Mouse (Mus musculus) midbrain, embryonic 13.5 days (tissue): ENCODE measurements around the gene Gstp2. TPM values are rescaled to one million over a fixed set of nuclear protein-coding genes. Genes with fewer than 3 reads are reported as not detected.
"Not testable (repeated sequence)": the region's sequence is repeated elsewhere in the genome, so short reads cannot be mapped to it uniquely, and the experiment has no call there.

Experiments used
- ATAC-seq: fragments of 200-750 bp; cut with Nextera tagmentation; 2 replicates; pipeline ENCODE4 v1.8.0; 2017; ENCODE audit warnings: mild to moderate bottlenecking, moderate TSS enrichment, moderate library complexity
- H3K27ac ChIP-seq: fragments of 300-500 bp; sonication (generic); 2 replicates; pipeline ENCODE4 v1.5.1; 2015; ENCODE audit warnings: inconsistent platforms, mild to moderate bottlenecking, moderate library complexity
- H3K27me3 ChIP-seq: fragments of 300-500 bp; sonication (generic); 2 replicates; pipeline ENCODE4 v1.6.1; 2015; ENCODE audit warnings: mild to moderate bottlenecking, inconsistent platforms
- H3K36me3 ChIP-seq: fragments of 300-500 bp; sonication (generic); 2 replicates; pipeline ENCODE4 v1.6.1; 2015; ENCODE audit warnings: mild to moderate bottlenecking, inconsistent platforms
- H3K4me1 ChIP-seq: fragments of 300-500 bp; sonication (generic); replicated peaks from 2 replicates; pipeline ENCODE4 v1.6.1; 2015; ENCODE audit warnings: inconsistent platforms
- H3K4me2 ChIP-seq: fragments of 300-500 bp; sonication (generic); replicated peaks from 2 replicates; pipeline ENCODE4 v1.6.1; 2015; ENCODE audit warnings: moderate library complexity, mild to moderate bottlenecking, inconsistent platforms
- H3K4me3 ChIP-seq: fragments of 300-500 bp; sonication (generic); replicated peaks from 2 replicates; pipeline ENCODE4 v1.5.1; 2015; ENCODE audit warnings: mild to moderate bottlenecking, inconsistent platforms
- H3K9ac ChIP-seq: fragments of 300-500 bp; sonication (generic); replicated peaks from 2 replicates; pipeline ENCODE4 v1.6.1; 2015; ENCODE audit warnings: mild to moderate bottlenecking, inconsistent platforms
- H3K9me3 ChIP-seq: fragments of 300-500 bp; sonication (generic); 2 replicates; pipeline ENCODE4 v1.6.1; 2016; ENCODE audit warnings: mild to moderate bottlenecking, inconsistent platforms
- WGBS: fragments of 180-500 bp; shearing (Covaris S2); methylation state at CpG from one replicate; pipeline ENCODE4 v1.1.7; 2015; 5-methylcytosine and 5-hydroxymethylcytosine counted together
- polyA plus RNA-seq: library from polyadenylated mRNA; unstranded; fragments of >200 nt; fragmentation: Nextera tagmentation; extraction: Ambion mirVana; gene quantifications from 2 replicates; pipeline ENCODE4 v1.2.1, GENCODE M21; 2015

Gstp2 gene
- polyA plus RNA-seq, 1 experiment from 2014 or later: 3.9 TPM

DNA sequence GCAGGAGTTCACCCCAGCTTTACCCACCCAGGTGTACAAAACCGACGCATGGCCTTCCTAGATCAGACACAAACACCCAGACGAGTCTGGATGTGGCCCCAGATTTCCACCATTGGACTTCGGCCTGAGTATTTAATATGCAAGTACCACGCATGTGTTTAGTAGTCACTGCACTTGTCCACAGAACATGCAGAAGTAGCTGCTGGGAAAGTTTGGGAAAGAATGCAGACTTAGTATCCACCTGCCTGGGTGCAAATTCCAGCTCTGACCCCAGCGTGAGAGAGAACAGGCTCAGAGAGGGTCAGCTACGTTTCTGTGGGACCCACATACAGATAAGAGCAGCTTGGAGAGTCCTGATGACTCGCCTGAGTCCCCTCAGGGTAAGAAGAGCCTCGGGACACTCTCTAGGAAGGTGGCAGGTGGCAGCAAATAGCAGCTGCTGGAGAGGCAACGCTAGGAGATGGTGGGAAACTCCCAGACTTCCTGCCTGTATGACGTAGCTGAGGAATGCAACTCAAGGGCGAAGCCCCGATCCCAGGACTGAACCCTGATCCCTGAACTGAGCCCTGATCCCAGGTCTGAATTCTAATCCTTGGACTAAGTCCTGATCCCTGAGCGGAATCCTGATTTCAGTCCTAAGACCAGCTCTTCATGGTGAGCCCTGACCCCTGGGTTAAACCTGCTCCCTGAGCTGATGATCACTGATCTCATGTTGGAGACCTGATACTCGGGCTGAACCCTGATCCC, 10.3 kb upstream of the Gstp2 start:
- H3K9ac ChIP-seq: no peak overlapping the region
- H3K9me3 ChIP-seq: no peaks in the 10 kb centered on the region
- H3K36me3 ChIP-seq: no peaks in the 10 kb centered on the region
- no peak overlapping the region for H3K4me2 ChIP-seq
- 71% methylated on average over 15 of the region's 15 CpGs for WGBS
- no peaks in the 10 kb centered on the region for H3K4me1 ChIP-seq
- no peak overlapping the region for H3K4me3 ChIP-seq
- H3K27me3 ChIP-seq: no peaks in the 10 kb centered on the region
- no peak overlapping the region for H3K27ac ChIP-seq
- no peak for ATAC-seq

DNA sequence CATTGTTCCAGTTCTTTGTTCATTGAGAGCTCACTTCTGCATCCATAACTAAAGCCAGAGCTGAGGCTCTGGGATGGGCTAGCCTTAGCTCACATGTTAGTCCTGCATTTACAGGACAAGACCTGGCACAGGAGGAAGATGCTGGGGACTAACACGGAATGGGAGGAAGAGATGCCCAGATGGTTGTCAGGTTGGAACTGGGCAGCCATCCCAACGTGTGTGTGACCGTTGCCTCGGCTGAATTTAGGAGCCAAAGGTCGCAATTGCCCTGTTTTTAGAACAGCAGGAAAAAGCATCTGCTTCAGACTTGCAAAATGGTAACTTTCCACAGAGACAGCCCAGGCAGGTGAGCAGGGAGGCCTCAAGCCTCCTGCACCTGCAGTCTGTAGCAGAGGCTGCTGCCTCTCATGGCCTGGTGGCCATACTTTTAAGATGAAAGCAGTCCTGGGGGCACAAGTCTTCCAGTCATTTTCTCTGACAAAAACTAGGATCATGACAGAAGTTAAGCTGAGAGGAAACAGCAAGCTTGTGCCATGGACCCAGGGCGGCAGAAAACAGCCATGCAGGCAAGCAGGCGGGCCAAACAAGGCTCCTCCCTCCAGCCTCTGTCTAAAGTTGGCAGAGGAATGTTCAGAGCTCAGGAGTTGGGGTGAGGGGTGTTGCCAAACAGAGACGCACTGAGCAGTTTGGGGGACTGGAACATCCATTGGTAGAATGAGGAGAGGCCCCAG, 9.6 kb upstream of the Gstp2 start:
- H3K36me3 ChIP-seq: no peaks in the 10 kb centered on the region
- WGBS: 66% methylated on average over 8 of the region's 8 CpGs
- H3K4me1 ChIP-seq: no peaks in the 10 kb centered on the region
- no peaks in the 10 kb centered on the region for H3K27me3 ChIP-seq
- no peak for ATAC-seq
- H3K9ac ChIP-seq: no peak overlapping the region
- no peak overlapping the region for H3K4me2 ChIP-seq
- H3K4me3 ChIP-seq: no peak overlapping the region
- no peak overlapping the region for H3K27ac ChIP-seq
- no peaks in the 10 kb centered on the region for H3K9me3 ChIP-seq

DNA sequence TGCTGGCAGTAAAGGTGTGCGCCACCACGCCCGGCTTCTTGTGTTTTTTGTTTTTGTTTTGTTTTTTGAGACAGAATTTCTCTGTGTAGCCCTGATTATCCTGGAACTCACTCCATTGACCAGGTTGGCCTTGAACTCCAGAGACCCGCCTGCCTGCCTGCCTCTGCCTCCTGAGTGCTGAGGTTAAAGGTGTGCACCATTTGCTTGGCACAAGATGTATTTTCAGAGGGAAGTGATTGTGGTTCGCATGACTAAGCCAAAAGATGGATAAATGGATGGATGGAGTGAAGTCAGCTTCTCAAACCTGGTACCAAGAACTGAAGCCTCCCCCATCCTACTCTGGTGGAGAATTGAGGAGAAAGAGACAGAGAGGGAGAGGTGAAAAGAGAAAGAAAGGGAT, 8.8 kb upstream of the Gstp2 start:
- WGBS: 87% methylated on average over 5 of the region's 5 CpGs
- ATAC-seq: no peak
- H3K27me3 ChIP-seq: no peaks in the 10 kb centered on the region
- no peaks in the 10 kb centered on the region for H3K4me1 ChIP-seq
- H3K4me3 ChIP-seq: no peak overlapping the region
- no peak overlapping the region for H3K4me2 ChIP-seq
- no peaks in the 10 kb centered on the region for H3K36me3 ChIP-seq
- no peaks in the 10 kb centered on the region for H3K9me3 ChIP-seq
- no peak overlapping the region for H3K27ac ChIP-seq
- no peak overlapping the region for H3K9ac ChIP-seq

DNA sequence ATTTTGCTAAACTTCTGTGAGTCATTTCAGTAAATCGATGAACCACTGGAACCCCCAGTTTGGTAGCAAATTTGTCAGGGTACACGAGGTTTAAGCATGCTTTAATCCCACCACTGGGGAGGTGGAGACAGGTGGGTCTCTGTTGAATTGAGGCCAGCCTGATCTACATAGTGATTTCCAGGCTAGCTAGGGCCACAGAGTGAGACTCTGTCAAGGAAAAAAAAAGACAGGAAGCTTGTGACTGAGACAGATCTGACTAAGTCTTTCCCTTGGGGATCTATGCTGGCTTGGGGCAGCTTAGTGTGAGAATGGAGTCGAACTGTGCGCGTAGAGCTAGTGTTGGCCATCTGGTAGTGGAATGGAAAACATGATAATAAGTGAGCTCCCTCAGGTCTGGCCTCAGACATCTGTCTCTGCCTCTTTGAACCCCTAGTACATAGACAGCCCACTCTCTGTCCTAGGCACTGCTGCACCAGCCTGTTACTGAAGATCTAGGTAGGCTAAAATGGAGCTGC, 6.8 kb upstream of the Gstp2 start:
- Histone ChIP-seq H3K4me2 (no peak overlapping the region), H3K4me1 (no peaks in the 10 kb centered on the region)
- WGBS: 68% methylated on average over 5 of the region's 5 CpGs

DNA sequence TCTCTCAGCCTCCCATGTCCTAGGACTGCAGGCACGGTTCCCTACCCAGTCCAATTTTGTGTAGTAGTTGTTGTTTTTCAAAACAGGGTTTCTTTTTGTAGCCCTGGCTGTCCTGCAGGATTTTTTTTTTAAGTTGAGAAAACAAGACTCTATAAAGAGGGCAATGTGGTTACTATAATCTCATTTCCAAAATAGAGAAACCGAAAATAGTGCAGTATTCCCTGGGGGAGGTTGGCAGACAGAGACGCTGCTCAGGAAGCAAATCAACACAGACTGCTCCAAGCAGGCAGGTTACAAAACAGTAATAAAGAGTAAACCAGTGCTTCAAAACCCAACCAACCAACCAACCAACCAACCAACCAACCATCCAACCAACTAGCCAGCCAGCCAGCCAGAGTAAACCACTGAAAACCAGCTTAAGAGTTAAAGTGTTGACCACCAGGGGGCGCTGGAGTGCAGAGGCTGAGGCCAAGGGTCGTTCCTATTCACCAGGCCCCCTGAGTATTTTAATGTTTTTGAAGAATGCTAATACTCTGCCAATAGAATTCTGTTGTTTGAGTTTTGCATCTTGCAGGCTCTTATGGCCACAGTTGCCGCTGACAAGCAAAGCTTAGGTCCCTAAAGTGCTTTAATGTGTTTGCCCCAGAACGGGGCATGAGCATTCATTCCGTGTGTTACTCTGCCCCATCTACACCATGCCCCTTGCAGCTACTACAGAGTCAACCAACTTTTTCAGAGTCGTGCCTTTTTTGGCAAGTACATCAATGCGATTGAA, 6.1 kb upstream of the Gstp2 start:
- Histone ChIP-seq H3K27ac (no peak overlapping the region), H3K9me3 (no peaks in the 10 kb centered on the region), H3K4me3 (no peak overlapping the region), H3K9ac (no peak overlapping the region), H3K36me3 (no peaks in the 10 kb centered on the region), H3K4me2 (no peak overlapping the region), H3K4me1 (no peaks in the 10 kb centered on the region), H3K27me3 (no peaks in the 10 kb centered on the region)
- ATAC-seq: no peak
- 56% methylated on average over 10 of the region's 10 CpGs for WGBS

More for the DNA sequence above, 6.8 kb upstream of the Gstp2 start:
- Histone ChIP-seq H3K27me3 (no peaks in the 10 kb centered on the region), H3K36me3 (no peaks in the 10 kb centered on the region), H3K9me3 (no peaks in the 10 kb centered on the region), H3K4me3 (no peak overlapping the region), H3K27ac (no peak overlapping the region), H3K9ac (no peak overlapping the region)
- no peak for ATAC-seq

DNA sequence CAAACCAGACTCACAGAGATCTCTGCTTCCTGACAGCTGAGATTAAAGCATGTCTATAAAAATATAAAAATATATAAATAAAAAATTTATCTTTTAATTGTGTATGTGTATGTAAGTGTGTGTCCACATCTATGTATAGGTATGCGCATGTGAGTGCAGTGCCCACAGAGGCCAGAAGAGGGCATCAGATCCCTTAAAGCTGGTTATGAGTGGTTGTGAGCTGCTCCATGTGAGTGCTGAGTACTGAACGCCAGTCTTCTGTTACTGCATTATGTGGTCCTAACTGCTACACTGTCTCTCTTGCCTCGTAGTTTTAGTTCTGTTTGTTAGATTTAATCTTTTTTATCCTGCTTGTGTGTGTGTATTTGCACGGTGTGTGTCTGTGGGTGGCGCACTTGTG, 5.2 kb upstream of the Gstp2 start:
- Histone ChIP-seq H3K9me3 (no peaks in the 10 kb centered on the region), H3K36me3 (no peaks in the 10 kb centered on the region), H3K4me3 (no peak overlapping the region), H3K4me2 (no peak overlapping the region), H3K27me3 (no peaks in the 10 kb centered on the region), H3K27ac (no peak overlapping the region), H3K4me1 (no peaks in the 10 kb centered on the region), H3K9ac (no peak overlapping the region)
- no peak for ATAC-seq
- 95% methylated on average over 5 of the region's 5 CpGs for WGBS

DNA sequence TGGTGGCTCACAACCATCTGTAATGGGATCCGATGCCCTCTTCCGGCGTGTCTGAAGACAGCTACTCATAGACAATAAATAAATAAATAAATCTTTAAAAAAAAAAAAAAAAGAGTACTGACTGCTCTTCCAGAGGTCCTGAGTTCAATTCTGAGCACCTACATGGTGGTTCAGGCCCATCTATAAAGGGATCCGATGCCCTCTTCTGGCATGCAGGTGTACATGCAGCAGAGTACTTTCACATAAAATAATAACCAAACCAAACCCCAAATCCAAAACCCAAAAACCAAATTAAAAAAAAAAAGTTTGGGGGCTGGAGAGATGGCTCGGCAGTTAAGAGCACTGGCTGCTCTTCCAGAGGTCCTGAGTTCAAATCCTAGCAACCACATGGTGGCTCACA, 3.2 kb upstream of the Gstp2 start:
- H3K4me1 ChIP-seq, H3K4me3 ChIP-seq, H3K9me3 ChIP-seq, H3K27ac ChIP-seq, H3K27me3 ChIP-seq, H3K36me3 ChIP-seq, ATAC-seq, H3K4me2 ChIP-seq, H3K9ac ChIP-seq: not testable (repeated sequence)
- 75% methylated on average over 5 of the region's 5 CpGs for WGBS

DNA sequence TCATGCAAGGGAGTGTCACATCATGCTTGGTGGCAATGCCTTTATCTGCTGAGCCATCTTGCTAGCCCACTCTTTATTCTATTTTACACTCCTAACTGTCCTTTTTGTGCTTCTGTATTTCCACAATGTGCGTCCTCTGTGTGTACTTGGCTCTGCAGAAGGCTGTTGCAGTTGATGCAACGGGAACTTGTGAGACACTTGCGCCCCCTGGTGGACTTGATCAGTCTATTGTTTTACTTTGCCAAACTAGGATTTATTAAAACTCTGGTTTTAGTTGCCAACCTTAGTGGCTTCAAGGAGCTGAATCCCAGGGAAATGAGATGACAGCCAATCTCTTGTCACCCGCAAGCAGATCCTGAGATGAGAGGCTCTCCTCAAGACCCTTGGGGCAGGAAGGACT, 2.0 kb upstream of the Gstp2 start:
- no peak for ATAC-seq
- Histone ChIP-seq H3K4me1 (no peaks in the 10 kb centered on the region), H3K4me3 (no peak overlapping the region), H3K36me3 (no peaks in the 10 kb centered on the region), H3K27ac (no peak overlapping the region), H3K9me3 (no peaks in the 10 kb centered on the region), H3K4me2 (no peak overlapping the region), H3K27me3 (no peaks in the 10 kb centered on the region), H3K9ac (no peak overlapping the region)
- 19% methylated on average over 4 of the region's 4 CpGs for WGBS

DNA sequence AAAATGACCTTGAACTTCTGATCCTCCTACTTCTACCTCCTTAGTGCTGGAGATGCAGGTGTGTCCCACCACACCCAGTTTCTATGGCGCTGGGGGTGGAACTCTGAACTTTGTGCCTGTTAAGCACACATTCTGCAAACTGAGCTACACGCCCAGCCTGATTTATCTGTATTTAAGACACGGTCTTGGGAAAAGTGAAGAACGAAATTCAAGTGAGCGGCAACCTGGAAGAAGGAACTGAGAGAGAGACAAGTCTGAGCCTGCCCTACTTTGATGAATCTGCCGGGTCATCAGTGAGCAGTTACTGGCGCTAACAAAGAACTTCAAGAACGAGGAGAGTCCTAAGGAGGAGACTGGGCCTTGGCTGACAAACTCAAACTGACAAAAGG, 1.0 kb upstream of the Gstp2 start:
- H3K4me1 ChIP-seq: no peaks in the 10 kb centered on the region
- H3K4me2 ChIP-seq: no peak overlapping the region
- 83% methylated on average over 8 of the region's 8 CpGs for WGBS
- H3K9me3 ChIP-seq: no peaks in the 10 kb centered on the region
- no peak overlapping the region for H3K27ac ChIP-seq
- no peaks in the 10 kb centered on the region for H3K36me3 ChIP-seq
- no peaks in the 10 kb centered on the region for H3K27me3 ChIP-seq
- no peak for ATAC-seq
- no peak overlapping the region for H3K4me3 ChIP-seq
- no peak overlapping the region for H3K9ac ChIP-seq

DNA sequence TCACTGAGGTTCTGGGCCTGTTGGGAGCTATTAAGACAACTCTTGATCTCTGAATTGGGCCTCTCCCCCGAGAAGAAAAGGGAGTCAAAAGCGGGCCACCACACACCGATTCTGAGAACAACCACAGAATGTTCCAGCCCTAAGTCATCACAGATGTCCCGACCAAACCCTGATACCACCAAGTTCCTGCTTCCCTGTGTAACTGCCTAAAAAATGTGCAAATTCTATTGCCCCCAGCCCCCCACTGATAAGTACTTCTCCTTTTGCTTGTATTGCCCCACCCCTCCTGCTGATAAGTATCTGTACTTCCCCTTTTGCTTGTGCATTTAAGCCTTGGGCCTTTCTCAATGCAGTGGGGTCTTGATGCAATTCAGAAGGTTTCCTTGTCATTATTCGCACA, 1.7 kb downstream of the Gstp2 start:
- not testable (repeated sequence) for H3K27me3 ChIP-seq, H3K36me3 ChIP-seq, ATAC-seq, H3K4me1 ChIP-seq, H3K9ac ChIP-seq, H3K9me3 ChIP-seq, H3K4me3 ChIP-seq, H3K27ac ChIP-seq, H3K4me2 ChIP-seq
- WGBS: 90% methylated on average over 5 of the region's 5 CpGs

DNA sequence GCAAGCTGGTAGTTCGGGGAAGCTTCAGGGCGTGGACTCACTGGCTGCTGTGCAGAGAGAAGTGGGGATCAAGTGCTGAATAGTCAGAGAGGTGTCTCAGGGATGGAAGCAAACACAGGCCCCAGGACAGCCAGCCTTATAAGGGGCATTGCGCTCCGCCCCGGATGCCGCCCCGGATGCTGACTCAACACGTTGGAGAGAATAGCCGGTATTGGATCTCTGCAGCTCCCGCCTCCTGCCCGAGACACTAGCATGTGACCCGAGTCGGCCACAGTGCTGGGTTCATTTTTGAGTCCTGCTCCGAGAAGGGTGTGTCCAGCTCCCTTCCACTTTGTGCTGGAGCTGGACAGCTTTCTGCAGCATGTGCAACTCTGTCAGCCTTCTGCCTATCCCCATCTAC, 3.7 kb downstream of the Gstp2 start:
- WGBS: 72% methylated on average over 14 of the region's 14 CpGs
- H3K36me3 ChIP-seq: no peaks in the 10 kb centered on the region
- no peak overlapping the region for H3K4me2 ChIP-seq
- ATAC-seq: no peak
- no peak overlapping the region for H3K4me3 ChIP-seq
- no peak overlapping the region for H3K9ac ChIP-seq
- no peaks in the 10 kb centered on the region for H3K9me3 ChIP-seq
- peaks cover 12% of the 10 kb centered on the region for H3K4me1 ChIP-seq
- H3K27ac ChIP-seq: no peak overlapping the region
- H3K27me3 ChIP-seq: no peaks in the 10 kb centered on the region

DNA sequence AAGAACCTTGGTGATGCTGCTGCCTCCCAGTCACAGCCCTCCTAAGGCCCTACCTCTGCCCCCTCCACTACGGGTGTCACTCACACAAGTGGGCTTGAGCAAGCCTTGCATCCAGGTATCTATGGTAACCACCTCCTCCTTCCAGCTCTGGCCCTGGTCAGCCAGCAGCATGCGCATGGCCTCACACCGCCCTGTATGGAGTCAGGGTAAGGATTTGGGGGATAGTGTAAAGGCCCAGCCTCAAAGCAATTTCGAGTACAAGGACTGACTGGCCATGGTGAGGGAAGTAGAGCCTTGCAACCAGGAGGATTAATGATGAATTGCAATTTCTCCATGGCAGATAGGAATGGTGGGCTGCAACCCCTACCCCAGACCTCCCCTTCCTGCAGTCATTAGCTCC, 4.3 kb downstream of the Gstp2 start:
- 88% methylated on average over 3 of the region's 4 CpGs for WGBS
- ATAC-seq, H3K36me3 ChIP-seq, H3K4me2 ChIP-seq, H3K27me3 ChIP-seq, H3K27ac ChIP-seq, H3K9me3 ChIP-seq, H3K4me3 ChIP-seq, H3K9ac ChIP-seq: not testable (repeated sequence)
- peaks cover 16% of the 10 kb centered on the region for H3K4me1 ChIP-seq
